8 mouse cellular contexts compared by ENCODE assay signal in genomic region chr2:93333241-93333816, GRCm38 (mm10). TPM values are rescaled to one million over a fixed set of nuclear protein-coding genes. Genes with fewer than 3 reads are reported as not detected.
DNase-seq lines count a peak whose midpoint lies in the region; ATAC-seq and TF ChIP-seq lines count a peak whose summit lies in the region.

No protein-coding gene starts in this region.

- no peaks in the 10 kb centered on the region for H3K79me2 ChIP-seq in liver, adult 2 months (ENCODE audit: control insufficient read depth, insufficient read depth, low read length)
- no peaks in the 10 kb centered on the region for H3K79me2 ChIP-seq in myocyte (ENCODE audit: control insufficient read depth, insufficient read depth)

- DNase-seq in layer of hippocampus, adult 11-12 months (ENCODE audit: low spot score) = peak; percentile 78
- DNase-seq in layer of hippocampus, adult 9-10 months (ENCODE audit: low spot score) = no peak
- DNase-seq in heart, embryonic 10.5 days (ENCODE audit: low spot score) = peak; percentile 96
- no peak for DNase-seq in liver, adult 2 months (ENCODE audit: extremely low read depth, low read depth, low spot score)
- DNase-seq in spleen, postnatal 4 days (ENCODE audit: low spot score in 2 of 2) = peak; percentile 67 to 90

- H3K36me3 ChIP-seq in heart, embryonic 10.5 days = 0 out of 2 replicates have a peak, but pooled peaks cover 5% of the 10 kb centered on the region
- H3K36me3 ChIP-seq in kidney, embryonic 14.5 days (ENCODE audit: control insufficient read depth, insufficient read depth, low read length) = no peaks in the 10 kb centered on the region; the same call in 1 of the 2 replicates
- H3K36me3 ChIP-seq in liver, adult 2 months (ENCODE audit: control insufficient read depth, insufficient read depth, low read length) = no peaks in the 10 kb centered on the region
- no peaks in the 10 kb centered on the region for H3K36me3 ChIP-seq in myocyte (ENCODE audit: control insufficient read depth, insufficient read depth)

- no peak overlapping the region for H3K27ac ChIP-seq in embryonic fibroblast, embryonic 13.5 days (ENCODE audit: insufficient read depth, low read length)
- peak overlapping the region; percentile 92 for H3K27ac ChIP-seq in heart, embryonic 10.5 days
- peak overlapping the region; percentile 84; the same call in 1 of the 2 replicates for H3K27ac ChIP-seq in kidney, embryonic 14.5 days (ENCODE audit: low read depth, low read length)
- no peak overlapping the region for H3K27ac ChIP-seq in liver, adult 2 months (replicated peaks; ENCODE audit: insufficient read depth, low read depth, low read length)

- peak overlapping the region; percentile 95 for H3K4me2 ChIP-seq in kidney, embryonic 14.5 days (replicated peaks; ENCODE audit: low read depth, low read length)
- H3K4me2 ChIP-seq in myocyte (ENCODE audit: low read depth) = peak overlapping the region; percentile 82

- H3K27me3 ChIP-seq in heart, embryonic 10.5 days (ENCODE audit: insufficient read depth, poor library complexity, severe bottlenecking) = no peaks in the 10 kb centered on the region
- H3K27me3 ChIP-seq in kidney, embryonic 14.5 days (ENCODE audit: control insufficient read depth, insufficient read depth, low read length) = no peaks in the 10 kb centered on the region
- H3K27me3 ChIP-seq in liver, adult 2 months (ENCODE audit: control insufficient read depth, insufficient read depth, low read length) = no peaks in the 10 kb centered on the region
- peaks cover 76% of the 10 kb centered on the region for H3K27me3 ChIP-seq in myocyte (ENCODE audit: control insufficient read depth, insufficient read depth, insufficient read length)

- WGBS in heart, embryonic 10.5 days = 1% methylated on average over 29 of the region's 29 CpGs
- WGBS in kidney, embryonic 14.5 days = under 1% methylated on average over 29 of the region's 29 CpGs
- 3% methylated on average over 29 of the region's 29 CpGs for WGBS in liver, adult 2 months

- H3K4me1 ChIP-seq in embryonic fibroblast, embryonic 13.5 days (ENCODE audit: control insufficient read depth, insufficient read depth, low read length) = no peaks in the 10 kb centered on the region
- H3K4me1 ChIP-seq in heart, embryonic 10.5 days = peaks cover 74% of the 10 kb centered on the region
- peaks cover 29% of the 10 kb centered on the region for H3K4me1 ChIP-seq in kidney, embryonic 14.5 days (ENCODE audit: control insufficient read depth, insufficient read depth, low read length)
- H3K4me1 ChIP-seq in liver, adult 2 months (ENCODE audit: control insufficient read depth, insufficient read depth, low read length) = no peaks in the 10 kb centered on the region

- TF ChIP-seq CTCF in embryonic fibroblast, embryonic 13.5 days (IDR thresholded peaks at IDR 0.05; ENCODE audit: borderline replicate concordance, insufficient read depth, low read length) = peak; percentile 61
- TF ChIP-seq CTCF in liver, adult 2 months (IDR thresholded peaks at IDR 0.05; ENCODE audit: low read depth, low read length) = peak; percentile 82

- H3K4me3 ChIP-seq in embryonic fibroblast, embryonic 13.5 days (ENCODE audit: insufficient read depth, low read length) = peak overlapping the region; percentile 37
- H3K4me3 ChIP-seq in heart, embryonic 10.5 days = peak overlapping the region; percentile 90
- peak overlapping the region; percentile 82 for H3K4me3 ChIP-seq in kidney, embryonic 14.5 days (ENCODE audit: low read length)
- H3K4me3 ChIP-seq in liver, adult 2 months (ENCODE audit: insufficient read depth, low read depth, low read length) = peak overlapping the region; percentile 73
- H3K4me3 ChIP-seq in myocyte = no peak overlapping the region

- no peak overlapping the region for H3ac ChIP-seq in myocyte (ENCODE audit: control insufficient read depth, insufficient read length)

- H3K9ac ChIP-seq in kidney, embryonic 14.5 days (ENCODE audit: low read depth, low read length) = peak overlapping the region; percentile 83
- peak overlapping the region; percentile 67 for H3K9ac ChIP-seq in liver, adult 2 months (ENCODE audit: low read depth, low read length)

- no peak for TF ChIP-seq POLR2A in embryonic fibroblast, embryonic 13.5 days (IDR thresholded peaks at IDR 0.05; ENCODE audit: low read depth, low read length)
- no peak for TF ChIP-seq POLR2A in liver, adult 2 months (IDR thresholded peaks at IDR 0.05; ENCODE audit: extremely low read depth, insufficient read depth, low read length)
- no peak for TF ChIP-seq POLR2A in myocyte (IDR thresholded peaks at IDR 0.05; ENCODE audit: insufficient read length, low read depth)

- no peaks in the 10 kb centered on the region for H3K9me3 ChIP-seq in heart, embryonic 10.5 days
- 0 out of 2 replicates have a peak, but pooled peaks cover 3% of the 10 kb centered on the region for H3K9me3 ChIP-seq in kidney, embryonic 14.5 days (ENCODE audit: control insufficient read depth, low read length)

- peak; percentile 63 for ATAC-seq in kidney, embryonic 14.5 days (ENCODE audit: low FRiP score, low TSS enrichment)

TF ChIP-seq in myocyte, 11 proteins besides CTCF, POLR2A, EP300 and RAD21:
- TF ChIP-seq SRF (IDR thresholded peaks at IDR 0.05; ENCODE audit: control insufficient read depth, insufficient read length, low read depth) (no peak), E2F4 (IDR thresholded peaks at IDR 0.05; ENCODE audit: insufficient read depth) (no peak), MYOD1 (IDR thresholded peaks at IDR 0.05; ENCODE audit: control insufficient read depth in 1 of 3, insufficient read length in 2 of 3, low read depth in 2 of 3) (no peak), CEBPB (IDR thresholded peaks at IDR 0.05; ENCODE audit: insufficient read depth, poor library complexity, severe bottlenecking) (no peak), MYOG (IDR thresholded peaks at IDR 0.05; ENCODE audit: control insufficient read depth in 1 of 3, insufficient read depth in 1 of 3, insufficient read length in 2 of 3, low read depth in 2 of 3) (no peak), TCF3 (IDR thresholded peaks at IDR 0.05; ENCODE audit: insufficient read length, low read depth) (no peak), REST (IDR thresholded peaks at IDR 0.05; ENCODE audit: insufficient read depth, insufficient read length) (no peak), USF1 (IDR thresholded peaks at IDR 0.05; ENCODE audit: low read depth) (no peak), MAX (IDR thresholded peaks at IDR 0.05; ENCODE audit: low read depth) (no peak), POLR2AphosphoS2 (IDR thresholded peaks at IDR 0.05; ENCODE audit: insufficient read length, low read depth) (no peak), TCF12 (IDR thresholded peaks at IDR 0.05; ENCODE audit: insufficient read depth, poor library complexity, severe bottlenecking) (no peak)

RNA-seq across cellular contexts. Expression of gene Tspan18, which starts 1.0 kb away (rescaled TPM):
- 2.5 and 11.5 TPM in 2 replicates for polyA plus RNA-seq in embryonic fibroblast, embryonic 13.5 days (2011; ENCODE audit: insufficient read length, low read depth, missing spikeins)
- 64.2 and 67.0 TPM in 2 replicates for polyA plus RNA-seq in heart, embryonic 10.5 days (2016; fragmentation: Nextera tagmentation; extraction: Ambion mirVana)
- polyA plus RNA-seq in kidney, embryonic 14.5 days (2014; fragmentation: Nextera tagmentation; extraction: Ambion mirVana) = 40.8 and 49.2 TPM in 2 replicates
- total RNA-seq in liver, adult 2 months (2014; rRNA removed) = 0.55 and 1.8 TPM in 2 replicates
- polyA plus RNA-seq in liver, adult 2 months (2012; rRNA removed) = 1.7 and 2.4 TPM in 2 replicates
- 0.02 TPM for polyA plus RNA-seq in myocyte (2012; fragmentation: generic; extraction: Trizol)

Comparison
In these comparisons a context has a peak if more than half of its experiments do, and no peak if none do; other contexts are left out.
1. DNase-seq: peak in layer of hippocampus, adult 11-12 months (single experiment), heart, embryonic 10.5 days (single experiment) and spleen, postnatal 4 days (2 of 2); none in layer of hippocampus, adult 9-10 months (single experiment) and liver, adult 2 months (single experiment).
2. H3K27ac ChIP-seq: peak in heart, embryonic 10.5 days (single experiment) and kidney, embryonic 14.5 days (single experiment); none in embryonic fibroblast, embryonic 13.5 days (single experiment) and liver, adult 2 months (single experiment).